Mouse (Mus musculus): Measurements from ENCODE around the gene Sik2. TPM values are rescaled to one million over a fixed set of nuclear protein-coding genes. Genes with fewer than 3 reads are reported as not detected.

Gene Sik2
- total and polyA plus RNA-seq, 3 experiments: 7.5 to 12.1 TPM; not detected in 1

- H3K9ac ChIP-seq (ENCODE audit: control insufficient read depth, low read depth, low read length, poor library complexity, severe bottlenecking): no peak overlapping the region
- no peaks in the 10 kb centered on the region for H3K9me3 ChIP-seq (replicated peaks; ENCODE audit: insufficient read depth, low read length)
- H3K79me2 ChIP-seq (ENCODE audit: control insufficient read depth, insufficient read depth, low read length, poor library complexity): no peaks in the 10 kb centered on the region
- H3K4me1 ChIP-seq (ENCODE audit: control insufficient read depth in 1 of 2, insufficient read depth in 2 of 2, low read length in 2 of 2): peaks cover 0 to 9% of the 10 kb centered on the region in 2 experiments; a peak in 1 of 4 replicates
- H3K27me3 ChIP-seq (ENCODE audit: control insufficient read depth in 1 of 2, insufficient read depth in 2 of 2, low read length in 2 of 2): no peaks in the 10 kb centered on the region
- H3K27ac ChIP-seq (ENCODE audit: control insufficient read depth, low read depth, low read length): no peak overlapping the region
- TF ChIP-seq ELF1 (IDR thresholded peaks at IDR 0.05; ENCODE audit: low read depth, low read length) (no peak), TCF12 (IDR thresholded peaks at IDR 0.05; ENCODE audit: low read depth, low read length) (no peak), GABPA (IDR thresholded peaks at IDR 0.05; ENCODE audit: low read depth, low read length) (no peak), CHD1 (IDR thresholded peaks at IDR 0.05; ENCODE audit: low read depth, low read length) (no peak), RCOR1 (IDR thresholded peaks at IDR 0.05; ENCODE audit: low read depth, low read length) (no peak), MAFK (IDR thresholded peaks at IDR 0.05; ENCODE audit: borderline replicate concordance, low read depth, low read length) (no peak), USF2 (IDR thresholded peaks at IDR 0.05; ENCODE audit: borderline replicate concordance in 1 of 2, insufficient read depth in 1 of 2, low read depth in 1 of 2, low read length in 2 of 2) (no peak), EP300 (IDR thresholded peaks at IDR 0.05; ENCODE audit: low read depth in 1 of 2, low read length in 2 of 2) (no peak), GATA1 (IDR thresholded peaks at IDR 0.05; ENCODE audit: low read depth, low read length) (no peak), ZMIZ1 (IDR thresholded peaks at IDR 0.05; ENCODE audit: low read depth, low read length) (no peak), CHD2 (IDR thresholded peaks at IDR 0.05; ENCODE audit: low read length) (no peak), MEF2A (IDR thresholded peaks at IDR 0.05; ENCODE audit: extremely low read depth, insufficient replicate concordance, low read depth, low read length, poor library complexity, severe bottlenecking) (no peak), BHLHE40 (IDR thresholded peaks at IDR 0.05; ENCODE audit: borderline replicate concordance, low read depth, low read length) (no peak), MAX (IDR thresholded peaks at IDR 0.05; ENCODE audit: low read length) (no peak), POLR2AphosphoS5 (IDR thresholded peaks at IDR 0.05; ENCODE audit: borderline replicate concordance, low read depth, low read length) (no peak), MAZ (IDR thresholded peaks at IDR 0.05; ENCODE audit: low read depth, low read length) (no peak), JUND (IDR thresholded peaks at IDR 0.05; ENCODE audit: low read depth, low read length) (no peak), MYC (IDR thresholded peaks at IDR 0.05; ENCODE audit: low read depth, low read length) (no peak)
- DNase-seq (ENCODE audit: low read depth, low spot score): no peak
- H3K4me3 ChIP-seq (ENCODE audit: control insufficient read depth in 1 of 2, insufficient read depth in 1 of 2, low read depth in 2 of 2, low read length in 2 of 2): no peak overlapping the region
- peaks cover 1 to 4% of the 10 kb centered on the region in 2 experiments; a peak in 2 of 4 replicates for H3K36me3 ChIP-seq (ENCODE audit: control insufficient read depth in 1 of 2, insufficient read depth in 2 of 2, low read length in 2 of 2)
Observed at GRCm38 (mm10) chr9:50847133-50847532, 161.7 kb downstream of the Sik2 start.

- Histone ChIP-seq H3K27me3 (ENCODE audit: control insufficient read depth in 1 of 2, insufficient read depth in 2 of 2, low read length in 2 of 2) (no peaks in the 10 kb centered on the region), H3K9ac (ENCODE audit: control insufficient read depth, low read depth, low read length, poor library complexity, severe bottlenecking) (no peak overlapping the region), H3K9me3 (replicated peaks; ENCODE audit: insufficient read depth, low read length) (no peaks in the 10 kb centered on the region), H3K27ac (ENCODE audit: control insufficient read depth, low read depth, low read length) (no peak overlapping the region), H3K4me3 (ENCODE audit: control insufficient read depth in 1 of 2, insufficient read depth in 1 of 2, low read depth in 2 of 2, low read length in 2 of 2) (no peak overlapping the region), H3K36me3 (ENCODE audit: control insufficient read depth in 1 of 2, insufficient read depth in 2 of 2, low read length in 2 of 2) (peaks cover 1 to 9% of the 10 kb centered on the region in 2 experiments; a peak in 3 of 4 replicates), H3K4me1 (ENCODE audit: control insufficient read depth in 1 of 2, insufficient read depth in 2 of 2, low read length in 2 of 2) (peaks cover 0 to 12% of the 10 kb centered on the region in 2 experiments; a peak in 3 of 4 replicates), H3K79me2 (ENCODE audit: control insufficient read depth, insufficient read depth, low read length, poor library complexity) (no peaks in the 10 kb centered on the region)
- no peak for TF ChIP-seq SIN3A (IDR thresholded peaks at IDR 0.05; ENCODE audit: low read length)
- TF ChIP-seq KAT2A (conservative IDR thresholded peaks at IDR 0.05; ENCODE audit: low read depth, low read length): no peak
- TF ChIP-seq MYB (IDR thresholded peaks at IDR 0.05; ENCODE audit: low read depth, low read length): no peak
- TF ChIP-seq ELF1 (IDR thresholded peaks at IDR 0.05; ENCODE audit: low read depth, low read length): no peak
- TF ChIP-seq ZNF384 (IDR thresholded peaks at IDR 0.05; ENCODE audit: low read depth, low read length): no peak
- TF ChIP-seq MXI1 (IDR thresholded peaks at IDR 0.05; ENCODE audit: low read depth, low read length): no peak
- TF ChIP-seq POLR2A (IDR thresholded peaks at IDR 0.05; ENCODE audit: control insufficient read depth in 1 of 2, insufficient read depth in 1 of 2, low read depth in 1 of 2, low read length in 2 of 2, poor library complexity in 1 of 2): no peak
- no peak for TF ChIP-seq BHLHE40 (IDR thresholded peaks at IDR 0.05; ENCODE audit: borderline replicate concordance, low read depth, low read length)
- TF ChIP-seq NELFE (IDR thresholded peaks at IDR 0.05; ENCODE audit: low read depth, low read length): no peak
- no peak for TF ChIP-seq JUND (IDR thresholded peaks at IDR 0.05; ENCODE audit: low read depth, low read length)
- no peak for DNase-seq (ENCODE audit: low read depth, low spot score)
Observed at GRCm38 (mm10) chr9:50845547-50845946, 163.3 kb downstream of the Sik2 start.

Data from MEL (cell line).